Mouse (Mus musculus) myocyte (in vitro differentiated cells): ENCODE results near the gene Akr1c21. TPM values are rescaled to one million over a fixed set of nuclear protein-coding genes. Genes with fewer than 3 reads are reported as not detected.

Source experiments
- H3K27me3 ChIP-seq: one replicate; pipeline ENCODE4 v1.6.1; 2011; ENCODE audit not compliant: control insufficient read depth, insufficient read depth, insufficient read length
- H3K36me3 ChIP-seq: one replicate; pipeline ENCODE4 v1.6.1; 2011; ENCODE audit not compliant: control insufficient read depth, insufficient read depth
- H3K4me2 ChIP-seq: one replicate; pipeline ENCODE4 v1.6.1; 2011; ENCODE audit warnings: low read depth, control low read depth
- H3K4me3 ChIP-seq: one replicate; pipeline ENCODE4 v1.5.1; 2011; ENCODE audit warnings: mild to moderate bottlenecking, control low read depth, moderate library complexity
- H3K79me2 ChIP-seq: one replicate; pipeline ENCODE4 v1.6.1; 2011; ENCODE audit not compliant: control insufficient read depth, insufficient read depth
- H3ac ChIP-seq: one replicate; pipeline ENCODE4 v1.6.1; 2011; ENCODE audit not compliant: control insufficient read depth, insufficient read length
- CEBPB ChIP-seq: IDR thresholded peaks from 2 replicates; pipeline ENCODE4 v1.6.1; 2011; ENCODE audit warnings: mild to moderate bottlenecking, moderate library complexity; ENCODE audit not compliant: poor library complexity, insufficient read depth, severe bottlenecking
- E2F4 ChIP-seq: IDR thresholded peaks from one replicate; pipeline ENCODE4 v1.6.1; 2011; ENCODE audit warnings: mild to moderate bottlenecking, control low read depth, moderate library complexity; ENCODE audit not compliant: insufficient read depth
- MAX ChIP-seq: IDR thresholded peaks from one replicate; pipeline ENCODE4 v1.6.1; 2011; ENCODE audit warnings: low read depth, mild to moderate bottlenecking, control low read depth
- MYOD1 ChIP-seq, 3 experiments: IDR thresholded peaks; one replicate each; pipeline ENCODE4 v1.6.1; 2011; ENCODE audit warnings: control low read depth in 2 of 3, low read depth in 2 of 3, mild to moderate bottlenecking in 2 of 3, moderate library complexity in 1 of 3; ENCODE audit not compliant: insufficient read length in 2 of 3, control insufficient read depth in 1 of 3
- MYOG ChIP-seq, 3 experiments: IDR thresholded peaks; one replicate each; pipeline ENCODE4 v1.6.1; 2011; ENCODE audit warnings: control low read depth in 2 of 3, low read depth in 2 of 3, mild to moderate bottlenecking in 2 of 3; ENCODE audit not compliant: insufficient read length in 2 of 3, control insufficient read depth in 1 of 3, insufficient read depth in 1 of 3
- POLR2A ChIP-seq: IDR thresholded peaks from one replicate; pipeline ENCODE4 v1.6.1; 2011; ENCODE audit warnings: low read depth, mild to moderate bottlenecking, control low read depth, moderate library complexity; ENCODE audit not compliant: insufficient read length
- POLR2AphosphoS2 ChIP-seq: IDR thresholded peaks from one replicate; pipeline ENCODE4 v1.6.1; 2011; ENCODE audit warnings: low read depth, control low read depth; ENCODE audit not compliant: insufficient read length
- REST ChIP-seq: IDR thresholded peaks from one replicate; pipeline ENCODE4 v1.6.1; 2011; ENCODE audit warnings: mild to moderate bottlenecking, control low read depth, moderate library complexity; ENCODE audit not compliant: insufficient read depth, insufficient read length
- SRF ChIP-seq: IDR thresholded peaks from one replicate; pipeline ENCODE4 v1.6.1; 2011; ENCODE audit warnings: low read depth; ENCODE audit not compliant: control insufficient read depth, insufficient read length
- TCF12 ChIP-seq: IDR thresholded peaks from one replicate; pipeline ENCODE4 v1.6.1; 2011; ENCODE audit warnings: mild to moderate bottlenecking, control low read depth; ENCODE audit not compliant: poor library complexity, insufficient read depth, severe bottlenecking
- TCF3 ChIP-seq: IDR thresholded peaks from one replicate; pipeline ENCODE4 v1.6.1; 2011; ENCODE audit warnings: low read depth, control low read depth; ENCODE audit not compliant: insufficient read length
- USF1 ChIP-seq: IDR thresholded peaks from one replicate; pipeline ENCODE4 v1.6.1; 2011; ENCODE audit warnings: low read depth, mild to moderate bottlenecking, control low read depth, moderate library complexity
- polyA plus RNA-seq: library from polyadenylated mRNA; unstranded; fragments of >200 nt; fragmentation: generic; extraction: Trizol; gene quantifications from one replicate; pipeline ENCODE4 v1.2.1, GENCODE M21; 2012; ENCODE audit warnings: missing spikeins

Gene Akr1c21
- polyA plus RNA-seq, 1 experiment: not detected

GRCm38 (mm10) chr13:4606821-4607220 is 32.9 kb downstream of the Akr1c21 start:
- H3K36me3 ChIP-seq: no peaks in the 10 kb centered on the region
- H3K4me3 ChIP-seq: no peak overlapping the region
- H3ac ChIP-seq: no peak overlapping the region
- H3K79me2 ChIP-seq: no peaks in the 10 kb centered on the region
- no peak overlapping the region for H3K4me2 ChIP-seq
- no peaks in the 10 kb centered on the region for H3K27me3 ChIP-seq
- TF ChIP-seq MYOD1 (IDR thresholded peaks at IDR 0.05; ENCODE audit: control insufficient read depth in 1 of 3, insufficient read length in 2 of 3, low read depth in 2 of 3) (no peak), MYOG (IDR thresholded peaks at IDR 0.05; ENCODE audit: control insufficient read depth in 1 of 3, insufficient read depth in 1 of 3, insufficient read length in 2 of 3, low read depth in 2 of 3) (no peak), SRF (no peak), TCF12 (no peak), USF1 (no peak), POLR2AphosphoS2 (no peak), POLR2A (no peak)

- no peaks in the 10 kb centered on the region for H3K27me3 ChIP-seq
- TF ChIP-seq MYOG (IDR thresholded peaks at IDR 0.05; ENCODE audit: control insufficient read depth in 1 of 3, insufficient read depth in 1 of 3, insufficient read length in 2 of 3, low read depth in 2 of 3): no peak
- TF ChIP-seq POLR2A: no peak
- no peak for TF ChIP-seq TCF12
- TF ChIP-seq USF1: no peak
- no peak for TF ChIP-seq SRF
- TF ChIP-seq REST: no peak
- TF ChIP-seq MAX: no peak
- no peak for TF ChIP-seq CEBPB
- no peak for TF ChIP-seq POLR2AphosphoS2
- TF ChIP-seq TCF3: no peak
- no peak for TF ChIP-seq MYOD1 (IDR thresholded peaks at IDR 0.05; ENCODE audit: control insufficient read depth in 1 of 3, insufficient read length in 2 of 3, low read depth in 2 of 3)
- TF ChIP-seq E2F4: no peak
- no peak overlapping the region for H3ac ChIP-seq
- H3K4me3 ChIP-seq: peak overlapping the region; percentile 37
- peak overlapping the region; percentile 77 for H3K4me2 ChIP-seq
- H3K36me3 ChIP-seq: no peaks in the 10 kb centered on the region
- H3K79me2 ChIP-seq: no peaks in the 10 kb centered on the region
Measured at GRCm38 (mm10) chr13:4608530-4608929, 34.7 kb downstream of the Akr1c21 start.

GRCm38 (mm10) chr13:4608961-4609409 is 35.1 kb downstream of the Akr1c21 start, which contains the start of gene Akr1e1:
Akr1e1 (minus strand) TSS chr13:4609174.
- no peaks in the 10 kb centered on the region for H3K27me3 ChIP-seq
- H3K4me2 ChIP-seq: peak within 1 kb of the TSS; percentile 77

GRCm38 (mm10) chr13:4610902-4611301 is 37.0 kb downstream of the Akr1c21 start:
- H3K36me3 ChIP-seq: no peaks in the 10 kb centered on the region
- H3K4me3 ChIP-seq: no peak overlapping the region
- H3K79me2 ChIP-seq: no peaks in the 10 kb centered on the region
- no peak for TF ChIP-seq POLR2AphosphoS2
- TF ChIP-seq TCF3: no peak
- TF ChIP-seq POLR2A: no peak
- TF ChIP-seq MYOD1 (IDR thresholded peaks at IDR 0.05; ENCODE audit: control insufficient read depth in 1 of 3, insufficient read length in 2 of 3, low read depth in 2 of 3): no peak
- TF ChIP-seq REST: no peak
- no peak for TF ChIP-seq MYOG (IDR thresholded peaks at IDR 0.05; ENCODE audit: control insufficient read depth in 1 of 3, insufficient read depth in 1 of 3, insufficient read length in 2 of 3, low read depth in 2 of 3)
- no peak for TF ChIP-seq USF1
- no peaks in the 10 kb centered on the region for H3K27me3 ChIP-seq
- no peak overlapping the region for H3ac ChIP-seq
- H3K4me2 ChIP-seq: no peak overlapping the region

More at GRCm38 (mm10) chr13:4608961-4609409, 35.1 kb downstream of the Akr1c21 start, which contains the start of gene Akr1e1:
- H3ac ChIP-seq: no peak within 1 kb of the TSS
- H3K36me3 ChIP-seq: no peaks in the 10 kb centered on the region
- H3K79me2 ChIP-seq: no peaks in the 10 kb centered on the region
- TF ChIP-seq POLR2AphosphoS2: peak; percentile 55
- peak; percentile 11 for TF ChIP-seq SRF
- TF ChIP-seq POLR2A: peak; percentile 55
- no peak for TF ChIP-seq CEBPB
- H3K4me3 ChIP-seq: peak within 1 kb of the TSS; percentile 37

Other genes starting within 250 kb of the Akr1c21 start
- gene Akr1c6, start 139.8 kb upstream of the Akr1c21 start, polyA plus RNA-seq: not detected
- not detected for gene Akr1c20, start 50.7 kb upstream of the Akr1c21 start, polyA plus RNA-seq
- 11.4 TPM for gene Akr1e1, start 35.1 kb downstream of the Akr1c21 start, polyA plus RNA-seq